Mouse (Mus musculus) embryonic fibroblast, embryonic 13.5 days (primary cell): ENCODE data around the gene Bsg.

ENCODE experiments used
- CTCF ChIP-seq: IDR thresholded peaks from 2 replicates; pipeline ENCODE4 v1.5.1; 2011; ENCODE audit warnings: mild to moderate bottlenecking, control low read depth, low read length, moderate library complexity, borderline replicate concordance; ENCODE audit not compliant: insufficient read depth
- POLR2A ChIP-seq: IDR thresholded peaks from 2 replicates; pipeline ENCODE4 v1.6.1; 2011; ENCODE audit warnings: low read depth, mild to moderate bottlenecking, control low read depth, low read length, moderate library complexity

- TF ChIP-seq CTCF (no peak), POLR2A (no peak)
These were observed 39.2 kb upstream of the Bsg start for GRCm38 (mm10) chr10:79665051-79665450.
